Mouse (Mus musculus) kidney, adult 2 months (tissue): ENCODE measurements around the gene Slc32a1. TPM values are rescaled to one million over a fixed set of nuclear protein-coding genes. Genes with fewer than 3 reads are reported as not detected.

Experiments
- DNase-seq: peaks from one replicate; pipeline ENCODE4 v3.0.0; 2021
- H3K27ac ChIP-seq: fragments of 200-500 bp; 2 replicates; pipeline ENCODE4 v1.5.1; 2012; ENCODE audit warnings: low read depth, low read length, control low read depth, inconsistent platforms; ENCODE audit not compliant: insufficient read depth
- H3K27me3 ChIP-seq: fragments of 200-500 bp; replicated peaks from 2 replicates; pipeline ENCODE4 v1.6.1; 2012; ENCODE audit warnings: mild to moderate bottlenecking, moderate library complexity, low read length, inconsistent platforms; ENCODE audit not compliant: control insufficient read depth, insufficient read depth
- H3K36me3 ChIP-seq: fragments of 200-500 bp; 2 replicates; pipeline ENCODE4 v1.6.1; 2012; ENCODE audit warnings: mild to moderate bottlenecking, moderate library complexity, low read length, inconsistent platforms; ENCODE audit not compliant: control insufficient read depth, insufficient read depth
- H3K4me1 ChIP-seq: fragments of 200-500 bp; 2 replicates; pipeline ENCODE4 v1.6.1; 2011; ENCODE audit warnings: low read length; ENCODE audit not compliant: control insufficient read depth, insufficient read depth
- H3K4me3 ChIP-seq: fragments of 200-500 bp; 2 replicates; pipeline ENCODE4 v1.5.1; 2011; ENCODE audit warnings: mild to moderate bottlenecking, low read depth, low read length, control low read depth; ENCODE audit not compliant: insufficient read depth
- CTCF ChIP-seq: fragments of 200-500 bp; conservative IDR thresholded peaks from 2 replicates; pipeline ENCODE4 v1.5.1; 2011; ENCODE audit warnings: low read depth, mild to moderate bottlenecking, control low read depth, low read length, moderate library complexity, mixed read lengths; ENCODE audit not compliant: insufficient read depth, insufficient read length
- POLR2A ChIP-seq: fragments of 200-500 bp; IDR thresholded peaks from one replicate; pipeline ENCODE4 v1.6.1; 2011; ENCODE audit warnings: low read depth, low read length, control low read depth
- WGBS: fragments of 180-500 bp; shearing (Covaris S2); methylation state at CpG from one replicate; pipeline ENCODE4 v1.1.7; 2018; 5-methylcytosine and 5-hydroxymethylcytosine counted together
- polyA plus RNA-seq: library from polyadenylated mRNA; depleted of rRNA; stranded (reverse); fragments of >200 nt; gene quantifications from 2 replicates; pipeline ENCODE4 v1.2.3, GENCODE M21; 2012

The Slc32a1 gene
- polyA plus RNA-seq, 1 experiment, result not detected

- H3K27ac ChIP-seq, result no peak overlapping the region
- 39% methylated on average over 8 of the region's 8 CpGs for WGBS
- H3K27me3 ChIP-seq, result no peaks in the 10 kb centered on the region
- no peak overlapping the region for H3K4me3 ChIP-seq
- H3K36me3 ChIP-seq, result no peaks in the 10 kb centered on the region
- TF ChIP-seq CTCF (no peak), POLR2A (no peak)
- DNase-seq, result no peak
- no peaks in the 10 kb centered on the region for H3K4me1 ChIP-seq
Measured at GRCm38 (mm10) chr2:158588524-158589271, 21.9 kb upstream of the Slc32a1 start.

GRCm38 (mm10) chr2:158590495-158590894, 20.1 kb upstream of the Slc32a1 start:
- no peaks in the 10 kb centered on the region for H3K4me1 ChIP-seq
- DNase-seq, result no peak
- 53% methylated on average over 3 of the region's 3 CpGs for WGBS
- H3K36me3 ChIP-seq, result no peaks in the 10 kb centered on the region
- H3K27ac ChIP-seq, result no peak overlapping the region
- H3K4me3 ChIP-seq, result no peak overlapping the region
- no peak for TF ChIP-seq POLR2A
- no peak for TF ChIP-seq CTCF
- H3K27me3 ChIP-seq, result no peaks in the 10 kb centered on the region

- 26% methylated on average over 5 of the region's 5 CpGs for WGBS
- no peak overlapping the region for H3K27ac ChIP-seq
- DNase-seq, result no peak
- no peaks in the 10 kb centered on the region for H3K4me1 ChIP-seq
- H3K36me3 ChIP-seq, result no peaks in the 10 kb centered on the region
- TF ChIP-seq CTCF (no peak), POLR2A (no peak)
- H3K27me3 ChIP-seq, result no peaks in the 10 kb centered on the region
- H3K4me3 ChIP-seq, result no peak overlapping the region
Measured at GRCm38 (mm10) chr2:158591286-158591685, 19.3 kb upstream of the Slc32a1 start.

GRCm38 (mm10) chr2:158593371-158593770, 17.2 kb upstream of the Slc32a1 start:
- Histone ChIP-seq H3K27me3 (no peaks in the 10 kb centered on the region), H3K4me3 (no peak overlapping the region), H3K36me3 (no peaks in the 10 kb centered on the region), H3K4me1 (no peaks in the 10 kb centered on the region), H3K27ac (no peak overlapping the region)
- no peak for TF ChIP-seq POLR2A
- no peak for TF ChIP-seq CTCF
- whole genome bisulfite sequencing, result 74% methylated on average over 4 of the region's 4 CpGs
- DNase-seq, result no peak

GRCm38 (mm10) chr2:158595103-158595502, 15.5 kb upstream of the Slc32a1 start:
- no peaks in the 10 kb centered on the region for H3K27me3 ChIP-seq
- WGBS, result 2% methylated on average over 12 of the region's 12 CpGs
- H3K4me3 ChIP-seq, result no peak overlapping the region
- peak; percentile 68 for DNase-seq
- no peak overlapping the region for H3K27ac ChIP-seq
- H3K4me1 ChIP-seq, result no peaks in the 10 kb centered on the region
- H3K36me3 ChIP-seq, result no peaks in the 10 kb centered on the region
- TF ChIP-seq CTCF (no peak), POLR2A (no peak)

GRCm38 (mm10) chr2:158595577-158595976, 15.0 kb upstream of the Slc32a1 start:
- DNase-seq, result no peak
- H3K4me1 ChIP-seq, result no peaks in the 10 kb centered on the region
- no peak overlapping the region for H3K4me3 ChIP-seq
- no peaks in the 10 kb centered on the region for H3K36me3 ChIP-seq
- no peaks in the 10 kb centered on the region for H3K27me3 ChIP-seq
- 19% methylated on average over 7 of the region's 7 CpGs for WGBS
- H3K27ac ChIP-seq, result no peak overlapping the region
- TF ChIP-seq POLR2A (no peak), CTCF (no peak)

- Histone ChIP-seq H3K27ac (no peak overlapping the region), H3K36me3 (no peaks in the 10 kb centered on the region), H3K4me3 (no peak overlapping the region), H3K4me1 (no peaks in the 10 kb centered on the region), H3K27me3 (no peaks in the 10 kb centered on the region)
- TF ChIP-seq CTCF (no peak), POLR2A (no peak)
- no peak for DNase-seq
- 74% methylated on average over 1 of the region's 1 CpGs for WGBS
Measured at GRCm38 (mm10) chr2:158596803-158597202, 13.8 kb upstream of the Slc32a1 start.
